Mouse (Mus musculus) myocyte (in vitro differentiated cells): ENCODE measurements around the gene Pprc1. TPM values are rescaled to one million over a fixed set of nuclear protein-coding genes. Genes with fewer than 3 reads are reported as not detected.

ENCODE experiments used
- H3K27me3 ChIP-seq: one replicate; pipeline ENCODE4 v1.6.1; 2011; ENCODE audit not compliant: control insufficient read depth, insufficient read depth, insufficient read length
- H3K36me3 ChIP-seq: one replicate; pipeline ENCODE4 v1.6.1; 2011; ENCODE audit not compliant: control insufficient read depth, insufficient read depth
- H3K4me2 ChIP-seq: one replicate; pipeline ENCODE4 v1.6.1; 2011; ENCODE audit warnings: low read depth, control low read depth
- H3K4me3 ChIP-seq: one replicate; pipeline ENCODE4 v1.5.1; 2011; ENCODE audit warnings: mild to moderate bottlenecking, control low read depth, moderate library complexity
- H3K79me2 ChIP-seq: one replicate; pipeline ENCODE4 v1.6.1; 2011; ENCODE audit not compliant: control insufficient read depth, insufficient read depth
- H3ac ChIP-seq: one replicate; pipeline ENCODE4 v1.6.1; 2011; ENCODE audit not compliant: control insufficient read depth, insufficient read length
- CEBPB ChIP-seq: IDR thresholded peaks from 2 replicates; pipeline ENCODE4 v1.6.1; 2011; ENCODE audit warnings: mild to moderate bottlenecking, moderate library complexity; ENCODE audit not compliant: poor library complexity, insufficient read depth, severe bottlenecking
- E2F4 ChIP-seq: IDR thresholded peaks from one replicate; pipeline ENCODE4 v1.6.1; 2011; ENCODE audit warnings: mild to moderate bottlenecking, control low read depth, moderate library complexity; ENCODE audit not compliant: insufficient read depth
- MAX ChIP-seq: IDR thresholded peaks from one replicate; pipeline ENCODE4 v1.6.1; 2011; ENCODE audit warnings: low read depth, mild to moderate bottlenecking, control low read depth
- MYOD1 ChIP-seq, 3 experiments: IDR thresholded peaks; one replicate each; pipeline ENCODE4 v1.6.1; 2011; ENCODE audit warnings: control low read depth in 2 of 3, low read depth in 2 of 3, mild to moderate bottlenecking in 2 of 3, moderate library complexity in 1 of 3; ENCODE audit not compliant: insufficient read length in 2 of 3, control insufficient read depth in 1 of 3
- MYOG ChIP-seq, 3 experiments: IDR thresholded peaks; one replicate each; pipeline ENCODE4 v1.6.1; 2011; ENCODE audit warnings: control low read depth in 2 of 3, low read depth in 2 of 3, mild to moderate bottlenecking in 2 of 3; ENCODE audit not compliant: insufficient read length in 2 of 3, control insufficient read depth in 1 of 3, insufficient read depth in 1 of 3
- POLR2A ChIP-seq: IDR thresholded peaks from one replicate; pipeline ENCODE4 v1.6.1; 2011; ENCODE audit warnings: low read depth, mild to moderate bottlenecking, control low read depth, moderate library complexity; ENCODE audit not compliant: insufficient read length
- POLR2AphosphoS2 ChIP-seq: IDR thresholded peaks from one replicate; pipeline ENCODE4 v1.6.1; 2011; ENCODE audit warnings: low read depth, control low read depth; ENCODE audit not compliant: insufficient read length
- REST ChIP-seq: IDR thresholded peaks from one replicate; pipeline ENCODE4 v1.6.1; 2011; ENCODE audit warnings: mild to moderate bottlenecking, control low read depth, moderate library complexity; ENCODE audit not compliant: insufficient read depth, insufficient read length
- SRF ChIP-seq: IDR thresholded peaks from one replicate; pipeline ENCODE4 v1.6.1; 2011; ENCODE audit warnings: low read depth; ENCODE audit not compliant: control insufficient read depth, insufficient read length
- TCF12 ChIP-seq: IDR thresholded peaks from one replicate; pipeline ENCODE4 v1.6.1; 2011; ENCODE audit warnings: mild to moderate bottlenecking, control low read depth; ENCODE audit not compliant: poor library complexity, insufficient read depth, severe bottlenecking
- TCF3 ChIP-seq: IDR thresholded peaks from one replicate; pipeline ENCODE4 v1.6.1; 2011; ENCODE audit warnings: low read depth, control low read depth; ENCODE audit not compliant: insufficient read length
- USF1 ChIP-seq: IDR thresholded peaks from one replicate; pipeline ENCODE4 v1.6.1; 2011; ENCODE audit warnings: low read depth, mild to moderate bottlenecking, control low read depth, moderate library complexity
- polyA plus RNA-seq: library from polyadenylated mRNA; unstranded; fragments of >200 nt; fragmentation: generic; extraction: Trizol; gene quantifications from one replicate; pipeline ENCODE4 v1.2.1, GENCODE M21; 2012; ENCODE audit warnings: missing spikeins

Gene Pprc1
- polyA plus RNA-seq, 1 experiment, result 19.7 TPM

DNA sequence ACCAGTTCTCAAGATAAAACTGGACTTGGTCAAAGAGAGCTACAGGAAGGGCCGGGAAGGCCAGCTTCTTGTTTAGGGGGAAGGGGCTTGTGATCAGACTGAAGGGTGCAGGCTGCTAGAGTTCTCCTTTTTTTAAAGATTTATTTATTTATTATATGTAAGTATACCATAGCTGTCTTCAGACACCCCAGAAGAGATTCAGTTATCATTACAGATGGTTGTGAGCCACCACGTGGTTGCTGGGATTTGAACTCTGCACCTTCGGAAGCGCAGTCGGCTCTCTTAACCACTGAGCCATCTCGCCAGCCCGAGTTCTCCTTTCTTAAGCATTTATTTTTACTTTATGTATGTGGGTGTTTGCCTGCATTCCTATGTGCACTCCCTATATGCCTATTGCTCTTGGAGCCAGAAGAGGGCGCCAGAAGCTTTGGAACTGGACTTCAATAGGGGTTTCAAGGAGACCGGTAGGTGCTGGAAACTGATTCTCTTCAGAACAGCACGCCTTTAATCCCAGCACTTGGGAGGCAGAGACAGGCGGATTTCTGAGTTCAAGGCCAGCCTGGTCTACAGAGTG, 15.9 kb upstream of the Pprc1 start:
- no peak overlapping the region for H3ac ChIP-seq
- no peak overlapping the region for H3K4me2 ChIP-seq
- no peak for TF ChIP-seq SRF
- no peak for TF ChIP-seq E2F4
- no peak for TF ChIP-seq TCF3
- no peak for TF ChIP-seq REST
- TF ChIP-seq MAX, result no peak
- TF ChIP-seq TCF12, result no peak
- no peak for TF ChIP-seq MYOD1 (IDR thresholded peaks at IDR 0.05; ENCODE audit: control insufficient read depth in 1 of 3, insufficient read length in 2 of 3, low read depth in 2 of 3)
- H3K36me3 ChIP-seq, result peaks cover 6% of the 10 kb centered on the region
- H3K4me3 ChIP-seq, result no peak overlapping the region
- H3K27me3 ChIP-seq, result no peaks in the 10 kb centered on the region
- no peaks in the 10 kb centered on the region for H3K79me2 ChIP-seq

DNA sequence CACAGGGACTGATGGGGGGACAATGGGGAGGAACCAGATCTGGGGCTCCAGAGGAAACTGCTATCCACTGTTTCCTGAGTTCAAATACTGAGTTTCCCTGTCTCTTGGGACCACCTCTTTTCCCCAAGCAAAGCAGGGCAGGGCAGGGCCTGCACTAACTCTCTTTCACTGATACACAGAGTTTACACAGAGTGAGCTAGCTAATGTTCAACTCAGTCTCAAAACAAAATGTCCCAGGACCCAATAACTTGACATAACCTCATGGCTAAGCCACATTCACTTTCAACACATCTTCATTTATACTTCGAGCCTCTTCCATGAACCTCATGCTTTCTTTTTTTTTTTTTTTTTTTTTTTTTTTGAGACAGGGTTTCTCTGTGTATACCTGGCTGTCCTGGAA, 15.0 kb upstream of the Pprc1 start:
- Histone ChIP-seq H3K4me3 (no peak overlapping the region), H3K36me3 (peaks cover 13% of the 10 kb centered on the region), H3ac (no peak overlapping the region), H3K27me3 (no peaks in the 10 kb centered on the region), H3K79me2 (no peaks in the 10 kb centered on the region), H3K4me2 (no peak overlapping the region)
- TF ChIP-seq MYOG (IDR thresholded peaks at IDR 0.05; ENCODE audit: control insufficient read depth in 1 of 3, insufficient read depth in 1 of 3, insufficient read length in 2 of 3, low read depth in 2 of 3) (no peak), POLR2AphosphoS2 (no peak), MAX (no peak), SRF (no peak), E2F4 (no peak), USF1 (no peak), CEBPB (no peak), POLR2A (no peak), TCF3 (no peak), TCF12 (no peak), REST (no peak), MYOD1 (IDR thresholded peaks at IDR 0.05; ENCODE audit: control insufficient read depth in 1 of 3, insufficient read length in 2 of 3, low read depth in 2 of 3) (no peak)

DNA sequence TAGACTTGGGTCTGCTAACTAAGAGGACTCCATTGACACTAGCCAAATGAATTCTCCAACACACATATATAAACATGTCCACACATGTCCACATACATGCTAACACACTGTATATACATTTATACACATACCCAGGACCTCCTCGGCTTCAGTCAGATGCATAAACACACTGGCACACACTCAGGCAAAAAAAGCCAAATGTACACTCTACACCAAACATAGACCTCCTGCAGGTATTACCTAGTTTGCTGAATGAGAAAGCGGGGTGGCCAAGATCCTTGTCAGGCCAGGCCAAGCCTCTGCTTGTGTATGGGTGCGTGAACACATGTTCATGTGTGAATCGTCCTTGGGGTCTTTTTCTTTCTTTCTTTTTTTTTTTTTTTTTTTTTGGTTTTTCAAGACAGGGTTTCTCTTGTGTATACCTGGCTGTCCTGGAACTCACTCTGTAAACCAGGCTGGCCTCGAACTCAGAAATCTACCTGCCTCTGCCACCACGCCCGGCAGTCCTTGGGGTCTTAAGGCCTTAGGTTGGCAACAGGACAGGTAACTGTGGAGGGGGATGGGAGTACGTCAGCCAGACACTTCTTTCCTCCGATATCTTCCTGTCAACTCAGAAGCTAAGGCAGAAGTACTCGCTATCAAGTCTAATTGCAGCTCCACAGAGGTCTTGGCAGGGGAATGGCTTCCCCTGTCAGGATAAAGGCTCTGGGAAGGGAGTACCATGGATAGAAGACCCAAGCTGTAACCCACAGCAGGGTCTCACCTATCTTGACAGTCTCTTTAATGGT, 14.3 kb upstream of the Pprc1 start:
- no peaks in the 10 kb centered on the region for H3K79me2 ChIP-seq
- H3K27me3 ChIP-seq, result no peaks in the 10 kb centered on the region
- peaks cover 21% of the 10 kb centered on the region for H3K36me3 ChIP-seq
- no peak overlapping the region for H3K4me2 ChIP-seq
- TF ChIP-seq POLR2AphosphoS2, result peak; percentile 7
- no peak for TF ChIP-seq SRF
- TF ChIP-seq USF1, result no peak
- no peak overlapping the region for H3K4me3 ChIP-seq
- no peak overlapping the region for H3ac ChIP-seq

DNA sequence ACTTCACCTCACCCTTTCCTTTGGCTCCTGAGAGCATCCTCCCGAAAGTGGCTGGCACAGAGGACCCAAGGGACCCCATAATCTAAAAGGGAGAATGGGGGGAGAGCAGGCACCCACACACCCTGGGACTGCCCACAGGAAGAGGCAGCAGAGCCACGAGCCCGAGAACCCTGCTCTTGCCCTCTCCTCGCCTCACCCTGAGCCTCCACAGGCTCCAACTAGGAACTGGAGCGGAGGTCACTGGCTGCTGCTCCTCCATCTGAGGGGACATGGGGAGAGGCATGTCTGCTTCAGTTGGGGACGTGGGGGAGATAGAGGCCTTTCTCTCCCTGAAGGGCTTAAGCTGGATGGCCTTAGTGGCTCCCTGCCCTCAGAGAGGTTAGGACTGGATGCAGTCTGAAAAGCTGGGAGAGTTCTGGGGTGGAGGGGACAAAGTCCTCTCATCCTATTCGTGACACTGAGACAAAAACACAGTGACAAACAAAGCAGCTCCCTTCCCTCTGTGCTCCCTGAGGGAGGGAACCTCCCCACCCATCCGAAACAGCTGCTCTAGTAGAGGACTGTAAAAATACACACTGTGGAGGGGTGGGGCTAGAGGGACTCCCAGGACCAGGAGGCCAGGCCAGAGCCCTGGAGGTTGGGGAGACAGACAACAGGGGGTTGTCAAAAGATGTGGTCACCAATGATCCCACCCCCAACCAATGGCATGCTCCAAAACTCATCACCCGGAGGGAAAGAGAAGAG, 12.8 kb upstream of the Pprc1 start:
- no peak overlapping the region for H3K4me3 ChIP-seq

More for the DNA sequence above, 12.8 kb upstream of the Pprc1 start:
- H3K27me3 ChIP-seq, result no peaks in the 10 kb centered on the region
- TF ChIP-seq MYOD1 (IDR thresholded peaks at IDR 0.05; ENCODE audit: control insufficient read depth in 1 of 3, insufficient read length in 2 of 3, low read depth in 2 of 3), result peak in 1 of 3 experiments; percentile 57
- no peak for TF ChIP-seq MAX
- TF ChIP-seq MYOG (IDR thresholded peaks at IDR 0.05; ENCODE audit: control insufficient read depth in 1 of 3, insufficient read depth in 1 of 3, insufficient read length in 2 of 3, low read depth in 2 of 3), result peak in 2 of 3 experiments; percentile 64 to 65
- peaks cover 26% of the 10 kb centered on the region for H3K36me3 ChIP-seq
- no peak overlapping the region for H3ac ChIP-seq
- H3K4me2 ChIP-seq, result no peak overlapping the region
- H3K79me2 ChIP-seq, result peaks cover 11% of the 10 kb centered on the region
